Mouse (Mus musculus): Measurements from ENCODE around the gene Tmem185b. TPM values are rescaled to one million over a fixed set of nuclear protein-coding genes. Genes with fewer than 3 reads are reported as not detected.
A peak's percentile ranks its signal among the peaks of the same experiment; 100 is the strongest.

Tmem185b gene
- 10 to 100 TPM; 12.1 to 12.3 TPM for total RNA-seq (2021)
- long read RNA-seq, experiment 1, transcript Tmem185b-202 (1 exons, 2,824 nt) = major isoform, 29 of 31 reads
- long read RNA-seq, experiment 1, partial matches to known transcripts = 0 of 31 reads
- long read RNA-seq, experiment 1, other reads (novel, unspliced or antisense) = 0 of 31 reads
- long read RNA-seq, experiment 2, transcript Tmem185b-202 (1 exons, 2,824 nt) = major isoform, 16 of 16 reads
- long read RNA-seq, experiment 2, partial matches to known transcripts = 0 of 16 reads
- long read RNA-seq, experiment 2, other reads (novel, unspliced or antisense) = 0 of 16 reads

DNA sequence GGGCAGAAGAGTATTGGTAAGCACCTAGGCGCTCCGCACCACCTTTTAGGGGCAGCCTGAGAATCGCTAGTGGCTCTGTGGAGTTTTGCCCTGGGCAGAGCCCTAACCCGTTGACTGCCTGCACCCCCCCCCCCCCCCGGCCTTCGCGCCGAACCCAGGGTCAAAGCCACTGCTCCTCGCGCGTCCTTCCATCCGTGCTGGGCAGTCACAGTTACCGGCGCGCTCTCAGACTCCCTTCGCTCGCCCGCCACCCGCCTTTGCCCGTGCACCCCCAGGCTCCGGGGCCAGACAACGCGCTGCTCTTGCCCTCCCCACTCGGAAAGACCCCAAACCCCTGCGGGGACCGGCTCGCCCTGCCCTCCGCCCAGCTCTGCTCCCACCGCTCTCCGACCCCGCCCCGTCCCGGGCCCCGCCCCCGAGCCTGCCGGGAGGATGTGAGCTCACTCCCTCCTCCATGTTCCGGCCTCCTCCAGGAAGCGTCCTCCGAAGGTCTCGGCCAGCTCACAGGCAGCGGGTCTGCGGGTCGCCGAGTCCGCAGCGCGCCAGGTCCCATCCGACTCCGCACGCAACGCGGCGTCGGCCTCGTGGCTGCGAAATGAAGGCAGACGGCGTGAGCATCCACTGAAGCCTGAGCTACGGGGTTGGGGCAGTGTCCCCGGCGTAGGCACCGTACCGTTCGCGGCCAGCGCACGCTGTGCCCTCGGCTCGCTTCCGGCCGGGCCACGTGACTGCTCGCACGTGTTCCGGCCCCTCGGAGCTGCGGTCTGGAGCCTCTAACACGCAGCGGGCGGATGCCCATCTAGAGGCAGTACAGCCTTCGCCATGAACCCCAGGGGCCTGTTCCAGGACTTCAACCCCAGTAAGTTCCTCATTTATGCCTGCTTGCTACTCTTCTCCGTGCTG lies at the start of gene Tmem185b:
TSS of gene Tmem185b (plus strand) at position 472 of the 903 bp plus-strand sequence.
- DNase-seq = peak; percentile 94 to 96
- intact Hi-C loops (cut with DNase I) = loop anchor here (2.0 kb wide), 2 partner anchors 17 to 39 kb away; no protein-coding TSS in a partner anchor

DNA sequence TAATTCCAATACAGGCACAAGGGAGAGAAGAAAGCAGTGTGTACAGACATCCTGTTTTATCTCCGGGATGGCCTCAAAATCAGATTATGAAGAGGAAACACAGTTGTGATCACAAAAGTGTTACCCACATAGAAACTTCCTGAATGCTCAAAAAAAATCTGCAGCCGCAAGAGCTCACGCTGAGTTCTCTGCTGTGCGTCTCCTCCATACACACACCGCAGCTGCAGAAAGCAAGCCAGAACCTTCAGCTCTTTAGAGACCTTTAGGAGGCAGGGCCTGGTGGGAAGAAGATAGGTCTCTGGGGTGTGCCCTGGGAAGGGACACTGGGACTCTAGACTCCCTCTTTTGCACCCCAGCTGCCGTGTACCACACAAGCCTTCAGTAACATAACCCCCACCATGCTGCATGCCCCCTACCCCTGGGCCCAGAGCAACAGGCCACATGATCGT lies 49.0 kb upstream of the Tmem185b start:
- DNase-seq = no peak
- intact Hi-C loops (cut with DNase I) = no loop called here

DNA sequence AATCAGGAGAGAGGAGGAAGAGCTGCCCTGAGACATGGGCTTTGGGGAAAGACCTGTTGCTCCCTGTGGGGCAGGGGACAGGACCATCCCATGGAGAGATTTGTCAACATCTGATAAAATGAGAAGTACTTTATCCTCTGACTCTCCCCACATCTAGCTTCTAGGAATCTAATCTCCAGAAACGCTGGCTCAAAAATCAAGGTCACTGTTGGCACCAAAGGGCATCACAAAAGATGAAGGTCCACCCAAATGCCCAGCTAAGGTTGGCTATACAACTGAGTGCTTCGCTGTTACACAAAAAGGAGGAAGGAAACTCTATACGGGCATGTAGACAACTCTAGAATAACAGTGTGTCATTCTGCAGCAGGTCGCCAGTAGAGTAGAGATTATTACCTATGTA lies 46.3 kb upstream of the Tmem185b start:
- intact Hi-C loops (cut with DNase I) = no loop called here
- no peak for DNase-seq

DNA sequence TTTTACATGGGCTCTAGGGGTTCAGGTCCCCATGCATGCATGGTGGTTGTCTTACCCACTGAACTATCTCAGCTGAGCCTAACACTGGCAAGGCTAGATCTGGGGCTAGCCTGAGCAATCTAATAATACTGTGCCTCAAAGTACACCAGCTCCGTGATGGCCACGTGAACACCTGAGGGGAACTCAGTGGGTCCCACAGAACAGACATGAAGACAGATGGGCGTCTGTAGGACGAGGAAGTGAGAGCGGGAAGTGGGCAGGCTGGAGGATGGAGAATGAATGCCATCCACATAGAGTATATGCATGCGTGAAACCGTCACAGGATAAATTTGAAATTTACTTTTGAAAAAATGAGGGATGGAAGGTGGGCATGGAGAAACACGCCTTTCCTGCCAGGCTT lies 45.3 kb upstream of the Tmem185b start:
- intact Hi-C loops (cut with DNase I) = no loop called here
- no peak for DNase-seq

DNA sequence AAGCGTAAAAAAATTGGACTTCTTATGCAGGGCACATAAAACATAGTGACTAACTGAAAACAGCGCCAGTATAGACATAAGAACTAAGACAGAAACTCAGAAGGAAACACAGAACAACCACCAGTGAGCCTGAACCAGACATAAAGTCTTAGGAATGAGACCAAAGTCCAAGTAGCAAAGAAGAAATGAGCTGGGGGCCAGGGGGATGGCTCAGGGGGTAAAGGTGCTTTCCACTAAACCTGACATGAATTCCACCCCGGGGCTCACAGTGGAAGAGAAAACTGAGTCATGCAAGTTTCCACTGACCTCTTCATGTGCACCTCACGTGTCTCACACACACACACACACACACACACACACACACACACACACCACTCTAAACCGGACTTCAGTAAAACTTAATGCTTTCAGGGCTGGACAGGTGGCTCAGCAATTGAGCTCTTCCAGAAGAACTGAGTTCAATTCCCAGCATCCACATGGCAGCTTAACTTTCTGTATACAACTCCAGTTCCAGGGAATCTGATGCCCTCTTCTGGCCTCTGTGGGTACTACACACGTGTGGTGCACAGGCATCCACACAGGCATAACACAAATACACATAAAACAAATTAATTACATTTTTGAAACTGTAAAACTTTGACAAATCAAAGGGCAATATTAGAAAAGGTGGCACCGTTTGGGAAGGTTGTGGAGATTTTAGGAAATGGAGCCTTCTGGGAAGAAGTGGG lies 44.6 kb upstream of the Tmem185b start:
- DNase-seq = no peak
- intact Hi-C loops (cut with DNase I) = no loop called here

DNA sequence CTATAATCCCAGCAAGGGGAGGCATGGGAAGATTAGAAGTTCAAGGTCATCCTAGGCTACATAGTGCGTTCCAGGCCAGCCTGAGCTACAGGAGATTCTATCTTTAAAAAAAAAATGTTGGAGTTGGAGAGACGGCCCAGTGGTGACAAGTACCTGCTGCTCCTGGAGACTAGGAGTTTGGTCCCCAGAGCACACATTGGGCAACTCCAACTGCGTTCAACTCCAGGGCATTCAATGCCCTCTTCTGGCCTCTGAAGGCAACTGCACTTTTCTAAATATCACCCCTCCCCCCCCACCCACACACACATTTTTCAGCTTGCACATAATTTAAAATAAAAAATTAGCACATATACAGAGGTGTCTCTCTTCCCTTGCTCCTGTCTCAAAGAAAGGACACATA lies 43.1 kb upstream of the Tmem185b start:
- DNase-seq = no peak
- intact Hi-C loops (cut with DNase I) = no loop called here

DNA sequence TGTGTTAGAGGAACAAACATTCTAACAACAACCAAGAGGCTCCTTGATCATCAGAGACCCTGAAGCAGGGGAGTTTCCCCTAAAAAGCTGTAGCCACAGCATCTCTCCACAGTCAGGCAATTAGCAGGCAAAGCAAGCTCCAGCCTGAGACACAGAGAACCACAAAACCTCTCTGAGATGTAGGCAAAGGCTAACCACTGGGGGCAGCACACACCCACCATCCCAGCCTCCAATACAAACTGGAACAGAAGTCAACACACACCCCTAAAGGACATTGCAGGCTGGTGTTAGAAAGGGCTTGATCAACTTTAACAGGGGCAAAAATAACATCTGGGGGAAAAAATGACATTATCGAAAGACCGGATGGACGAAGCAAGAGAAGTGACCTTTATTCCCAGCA lies 41.5 kb upstream of the Tmem185b start:
- DNase-seq = no peak
- intact Hi-C loops (cut with DNase I) = no loop called here

DNA sequence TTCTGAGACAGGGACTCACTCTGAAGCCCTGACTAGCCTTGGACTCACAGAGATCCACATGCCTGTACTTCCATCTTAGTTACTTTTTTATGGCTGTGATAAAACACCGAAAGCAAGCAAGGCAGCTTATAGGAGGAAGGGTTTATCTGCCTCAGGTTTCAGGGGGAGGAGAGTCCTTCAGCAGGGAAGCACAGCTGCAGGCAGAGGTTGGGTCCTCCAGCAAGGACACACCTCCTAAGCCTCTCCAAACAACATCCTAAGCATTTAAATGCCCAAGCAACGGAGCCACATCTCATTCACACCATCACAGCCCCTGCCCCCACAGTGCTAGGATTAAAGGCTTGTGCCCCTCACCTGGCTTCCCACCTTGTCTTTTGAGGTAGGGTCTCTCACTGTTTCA lies 40.1 kb upstream of the Tmem185b start:
- DNase-seq = no peak
- intact Hi-C loops (cut with DNase I) = loop anchor here (2.0 kb wide), 1 partner anchor 41 kb away; the partner anchor contains the start of gene Tmem185b

DNA sequence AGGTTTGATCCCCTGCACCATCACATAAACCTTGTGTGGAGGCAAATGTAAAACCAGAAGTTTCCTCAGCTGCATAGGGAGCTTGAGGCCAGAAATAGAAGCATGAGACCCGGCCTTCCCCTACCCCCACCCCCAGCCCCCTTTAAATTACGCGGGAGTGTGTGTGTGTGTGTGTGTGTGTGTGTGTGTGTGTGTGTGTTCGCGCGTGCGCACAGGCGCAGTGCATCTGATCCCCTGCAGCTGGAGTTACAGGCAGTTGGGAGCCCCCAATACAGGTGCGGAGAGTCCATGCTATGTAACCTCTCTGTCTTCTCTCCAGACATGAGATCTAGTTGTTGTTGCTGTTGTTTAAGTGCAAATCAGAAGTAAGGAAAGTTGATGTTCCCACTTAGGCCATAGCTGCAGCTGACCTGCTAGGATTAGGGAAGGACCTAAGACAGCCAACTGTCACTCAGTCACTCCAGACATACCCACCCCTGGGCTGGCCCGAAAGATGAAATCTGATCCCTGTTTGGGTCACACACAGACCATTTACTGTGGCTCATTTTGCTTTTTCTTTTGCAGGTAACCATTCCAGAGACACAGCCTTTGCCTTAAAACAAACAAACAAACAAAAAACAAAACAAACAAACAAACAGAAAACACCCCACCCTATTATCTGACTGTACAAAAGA lies 37.9 kb upstream of the Tmem185b start:
- intact Hi-C loops (cut with DNase I) = loop anchor here (2.0 kb wide), 1 partner anchor 39 kb away; the partner anchor contains the start of gene Tmem185b
- DNase-seq = no peak

DNA sequence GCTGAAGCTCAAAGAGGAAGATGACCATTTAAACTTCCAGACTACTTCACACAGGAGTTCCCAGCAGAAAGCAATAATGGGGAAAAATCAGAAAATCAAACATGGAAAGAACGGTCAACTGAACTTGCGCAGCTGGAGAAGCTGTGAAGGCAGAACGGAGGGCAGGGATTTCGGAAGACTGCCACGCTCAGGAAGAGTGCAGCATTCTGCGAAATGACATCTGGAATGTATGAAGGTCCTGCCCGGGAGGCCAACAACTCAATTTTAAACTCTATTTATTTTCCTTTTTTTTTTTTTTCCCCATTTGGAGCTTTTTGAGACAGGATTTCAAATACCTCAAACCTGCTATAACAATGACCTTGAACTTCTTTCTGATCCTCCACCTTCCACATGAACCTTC lies 35.2 kb upstream of the Tmem185b start:
- DNase-seq = no peak
- intact Hi-C loops (cut with DNase I) = no loop called here

DNA sequence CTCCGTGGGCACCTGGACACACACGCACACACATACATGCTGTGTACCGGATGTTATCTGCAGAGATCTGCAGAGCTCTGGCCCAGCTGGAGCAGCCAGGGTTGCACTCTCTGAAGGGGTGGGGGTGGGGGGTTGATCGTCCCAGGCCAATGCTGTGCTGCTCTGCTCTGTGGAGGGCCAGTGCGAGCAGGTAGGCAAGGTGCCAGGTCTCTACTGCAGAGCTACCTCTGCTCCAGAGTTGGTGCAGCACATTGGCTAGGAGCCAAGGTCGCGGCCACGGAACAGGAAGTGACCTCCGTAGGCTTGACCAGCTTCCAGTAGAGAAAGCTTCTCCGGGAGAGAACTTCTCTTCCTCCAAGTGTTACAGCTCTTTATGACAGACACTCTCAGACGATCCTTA lies 33.9 kb upstream of the Tmem185b start:
- DNase-seq = peak; percentile 83 to 85
- intact Hi-C loops (cut with DNase I) = no loop called here

DNA sequence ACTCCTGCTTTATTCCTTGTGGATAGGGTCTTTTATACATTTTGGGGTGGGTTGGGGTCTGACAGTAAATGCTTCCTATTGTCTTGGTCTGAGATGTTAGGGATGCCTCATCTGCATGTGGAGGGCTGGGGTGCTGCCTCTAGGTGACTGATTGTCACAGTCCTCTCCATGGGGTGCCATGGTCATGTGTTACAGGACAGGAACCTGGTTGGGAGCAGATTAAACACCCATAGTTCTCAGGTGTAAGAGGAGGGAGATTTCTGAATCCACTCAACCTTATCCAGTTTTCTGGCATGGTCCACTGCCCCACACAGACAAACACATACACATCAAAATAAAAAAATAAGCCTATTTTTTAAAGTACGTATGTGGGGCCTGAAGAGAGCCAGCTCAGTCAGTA lies 33.5 kb upstream of the Tmem185b start:
- DNase-seq = no peak
- intact Hi-C loops (cut with DNase I) = no loop called here

DNA sequence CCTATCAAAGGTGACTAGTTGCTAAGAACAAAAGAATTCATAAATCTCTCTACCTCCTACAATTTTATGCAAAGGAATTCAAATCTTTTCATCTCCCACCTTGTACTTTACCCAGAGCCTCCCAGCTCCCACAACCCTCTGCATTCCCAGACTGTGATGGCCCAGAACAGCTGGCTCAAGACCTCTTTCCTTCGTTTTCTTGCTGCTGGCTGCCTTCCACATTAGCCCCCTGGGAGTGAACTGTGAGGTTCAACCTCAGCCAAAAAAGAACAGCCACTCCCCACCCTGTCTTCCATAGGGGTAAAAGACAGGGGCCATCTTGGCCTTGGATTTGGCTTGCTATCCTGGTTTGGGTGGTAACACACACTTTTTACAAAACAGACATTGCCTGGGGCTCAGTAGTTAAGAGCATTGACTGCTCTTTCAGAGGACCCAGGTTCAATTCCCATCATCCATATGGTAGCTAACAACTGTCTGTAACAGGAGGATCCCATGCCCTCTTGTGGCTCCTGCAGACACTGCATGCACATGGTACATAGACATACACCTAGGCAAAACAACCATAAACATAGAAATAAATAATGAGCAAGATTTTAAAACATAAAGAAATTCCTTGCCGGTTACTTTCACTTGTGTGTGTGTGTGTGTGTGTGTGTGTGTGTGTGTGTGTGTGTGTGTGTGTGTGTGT lies 31.8 kb upstream of the Tmem185b start:
- peak; percentile 66 to 72 for DNase-seq
- intact Hi-C loops (cut with DNase I) = no loop called here

DNA sequence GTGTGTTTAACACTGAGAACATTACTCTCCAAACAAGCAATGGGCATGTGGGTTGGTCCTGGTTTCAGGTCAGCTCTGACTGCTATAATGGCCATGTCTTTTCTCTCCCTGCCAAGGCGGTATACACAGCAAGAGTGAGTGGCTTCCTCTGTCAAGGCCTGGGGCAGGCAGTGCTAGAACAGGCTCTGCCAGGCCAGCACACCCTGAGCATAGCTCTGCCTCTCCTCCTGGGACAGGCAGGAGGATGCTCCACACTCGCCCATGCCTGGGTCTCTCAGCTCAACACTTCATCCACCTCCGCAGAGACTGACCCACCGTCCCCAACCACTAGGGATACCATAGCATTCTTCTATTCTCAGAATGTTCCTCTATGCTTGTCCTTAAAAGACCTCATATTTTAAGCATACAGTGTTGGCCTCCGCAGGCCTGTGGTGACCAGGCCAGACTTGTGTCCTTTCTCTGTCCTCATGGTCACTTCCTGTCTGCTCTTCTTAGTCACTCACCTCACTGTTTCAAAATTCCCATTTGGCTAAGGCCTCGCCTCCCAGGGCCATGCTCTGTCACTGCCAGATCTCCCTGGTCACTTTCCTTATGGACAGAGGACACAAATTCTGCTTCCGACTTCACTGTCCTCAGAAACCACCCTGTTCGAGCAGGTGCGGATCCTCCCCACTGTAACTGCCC lies 31.1 kb upstream of the Tmem185b start:
- intact Hi-C loops (cut with DNase I) = no loop called here
- DNase-seq = no peak

DNA sequence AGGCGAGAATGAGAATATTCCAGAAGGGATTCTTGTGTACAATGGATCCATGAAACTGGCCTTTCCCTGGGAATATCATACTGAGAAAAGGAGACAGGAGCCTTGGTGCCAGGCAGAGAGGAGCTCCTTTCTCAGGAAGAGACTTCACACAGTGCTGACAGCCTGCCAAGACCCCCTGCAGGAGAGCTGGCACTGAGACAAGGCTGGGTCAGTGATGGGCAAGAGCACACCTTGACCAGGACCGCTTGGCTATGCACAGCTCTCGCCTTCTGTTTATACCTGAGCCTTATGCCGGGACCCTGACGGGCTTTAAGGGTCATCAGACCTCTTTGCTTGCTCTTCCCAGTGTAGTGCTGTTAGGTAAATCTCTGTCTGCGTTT lies 30.6 kb upstream of the Tmem185b start:
- no peak for DNase-seq
- intact Hi-C loops (cut with DNase I) = no loop called here

DNA sequence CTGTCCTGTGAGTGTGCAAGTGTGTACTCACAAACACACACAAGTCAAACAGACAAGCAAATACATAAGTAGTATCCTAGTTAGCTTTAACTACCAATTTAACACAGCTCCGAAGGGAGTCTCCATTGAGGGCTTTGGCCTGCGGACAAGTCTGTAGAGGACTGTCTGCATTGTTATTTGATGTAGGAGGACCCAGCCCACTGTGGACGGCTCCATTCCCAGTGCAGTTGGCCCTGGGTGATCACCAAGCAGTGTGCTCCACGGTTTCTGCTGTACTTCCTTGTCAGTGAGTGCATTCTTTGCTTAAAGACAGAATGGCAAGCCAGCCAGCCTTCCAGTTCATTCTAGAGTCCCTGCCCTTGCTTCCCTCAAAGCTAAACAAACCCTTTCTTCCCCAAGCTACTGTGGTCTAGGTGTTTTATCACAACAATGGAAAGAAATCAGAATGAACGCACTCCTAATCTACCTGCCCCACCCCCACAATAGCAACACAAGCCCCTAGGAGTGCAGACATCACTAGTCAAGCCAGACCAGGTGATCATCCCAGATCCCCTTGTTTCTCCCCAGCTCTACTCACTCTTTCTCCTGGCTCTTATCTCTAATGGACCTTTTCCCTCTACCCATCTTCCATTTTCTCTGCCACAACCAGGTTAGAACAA lies 28.5 kb upstream of the Tmem185b start:
- intact Hi-C loops (cut with DNase I) = no loop called here
- DNase-seq = no peak

DNA sequence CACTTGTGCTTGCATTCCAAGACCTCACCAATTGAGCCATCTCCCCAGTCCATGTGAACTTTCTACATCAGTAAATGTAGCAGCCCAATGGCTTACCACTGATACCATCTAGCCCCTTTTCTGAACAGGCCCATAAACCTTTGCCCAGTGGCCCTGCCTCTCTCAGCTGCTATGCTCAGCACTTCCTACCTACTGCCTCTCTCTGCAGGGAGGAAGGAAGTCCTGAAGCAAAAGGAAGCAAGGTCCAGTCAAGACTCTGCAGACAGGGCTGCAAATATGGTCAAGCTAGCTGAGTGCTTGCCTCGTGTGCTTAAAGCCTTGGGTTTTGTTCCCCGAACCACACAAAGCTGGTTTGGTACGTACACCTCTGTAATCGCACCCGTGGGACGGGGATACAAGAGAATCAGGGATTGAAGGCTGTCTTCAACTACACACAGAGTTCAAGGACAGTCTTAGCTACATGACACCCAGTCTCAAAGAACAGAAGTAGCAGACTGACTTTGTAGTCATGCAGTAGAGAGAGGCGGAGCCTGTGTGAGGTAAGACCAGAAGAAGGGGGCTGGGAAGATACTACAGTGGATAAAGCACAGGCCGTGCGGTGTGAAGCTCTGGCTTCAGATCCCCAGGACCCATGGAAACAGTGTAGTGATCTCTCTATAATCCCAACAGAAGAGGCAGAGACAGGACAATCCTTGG lies 27.3 kb upstream of the Tmem185b start:
- no peak for DNase-seq
- intact Hi-C loops (cut with DNase I) = no loop called here

DNA sequence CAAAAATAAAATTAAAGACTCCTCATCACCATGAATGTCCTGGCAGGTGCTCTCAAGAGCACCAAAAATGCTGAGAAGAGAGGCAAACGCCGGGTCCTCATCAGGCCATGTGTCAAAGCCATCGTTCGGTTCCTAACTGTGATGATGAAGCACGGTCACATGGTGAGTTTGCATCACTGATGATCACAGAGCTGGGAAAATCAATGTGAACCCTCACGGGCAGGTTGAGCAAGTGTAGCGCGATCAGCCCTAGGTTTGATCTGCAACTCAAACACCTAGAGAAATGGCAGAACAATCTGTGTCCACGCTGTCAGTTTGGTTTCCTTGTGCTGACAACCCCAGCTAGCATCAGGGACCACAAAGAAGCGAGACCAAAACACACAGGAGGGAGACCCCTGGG lies 26.5 kb upstream of the Tmem185b start:
- no peak for DNase-seq
- intact Hi-C loops (cut with DNase I) = no loop called here

Measured in heart, postnatal 14 days (tissue).